Mouse (Mus musculus) ES-Bruce4 (cell line): Measurements from ENCODE around the gene Slc47a2. TPM values are rescaled to one million over a fixed set of nuclear protein-coding genes. Genes with fewer than 3 reads are reported as not detected.

Experiments used
- H3K27ac ChIP-seq: 2 replicates; pipeline ENCODE4 v1.5.1; 2012; ENCODE audit warnings: low read length, inconsistent platforms; ENCODE audit not compliant: insufficient read depth
- H3K27me3 ChIP-seq: 2 replicates; pipeline ENCODE4 v1.6.1; 2012; ENCODE audit warnings: mild to moderate bottlenecking, low read length, inconsistent platforms; ENCODE audit not compliant: control insufficient read depth, poor library complexity, insufficient read depth, severe bottlenecking
- H3K36me3 ChIP-seq: 2 replicates; pipeline ENCODE4 v1.6.1; 2012; ENCODE audit warnings: inconsistent platforms, mild to moderate bottlenecking, low read length, moderate library complexity; ENCODE audit not compliant: control insufficient read depth, poor library complexity, insufficient read depth, severe bottlenecking
- H3K4me1 ChIP-seq: one replicate; pipeline ENCODE4 v1.8.1; 2011; ENCODE audit warnings: low read length; ENCODE audit not compliant: control insufficient read depth, insufficient read depth
- H3K4me3 ChIP-seq: 2 replicates; pipeline ENCODE4 v1.5.1; 2011; ENCODE audit warnings: low read depth, mild to moderate bottlenecking, low read length
- H3K9ac ChIP-seq: 2 replicates; pipeline ENCODE4 v1.6.1; 2012; ENCODE audit warnings: low read depth, mild to moderate bottlenecking, inconsistent platforms; ENCODE audit not compliant: poor library complexity, severe bottlenecking
- H3K9me3 ChIP-seq: replicated peaks from 2 replicates; pipeline ENCODE4 v1.6.1; 2012; ENCODE audit warnings: mild to moderate bottlenecking, low read length, inconsistent platforms; ENCODE audit not compliant: control insufficient read depth, poor library complexity, insufficient read depth, severe bottlenecking
- CTCF ChIP-seq: IDR thresholded peaks from one replicate; pipeline ENCODE4 v1.8.1; 2011; ENCODE audit warnings: low read depth, low read length
- EP300 ChIP-seq: IDR thresholded peaks from 2 replicates; pipeline ENCODE4 v1.6.1; 2011; ENCODE audit warnings: low read depth, low read length; ENCODE audit not compliant: insufficient read depth
- POLR2A ChIP-seq: IDR thresholded peaks from one replicate; pipeline ENCODE4 v1.8.1; 2011; ENCODE audit warnings: low read length; ENCODE audit not compliant: insufficient read depth
- polyA plus RNA-seq: library from polyadenylated mRNA; stranded (reverse); fragments of >200 nt; gene quantifications from 2 replicates; pipeline ENCODE4 v1.2.4, GENCODE M21; 2011; ENCODE audit warnings: low read depth; ENCODE audit not compliant: missing spikeins, insufficient read depth, insufficient read length

Gene Slc47a2
- not detected in 2 replicates for polyA plus RNA-seq

DNA sequence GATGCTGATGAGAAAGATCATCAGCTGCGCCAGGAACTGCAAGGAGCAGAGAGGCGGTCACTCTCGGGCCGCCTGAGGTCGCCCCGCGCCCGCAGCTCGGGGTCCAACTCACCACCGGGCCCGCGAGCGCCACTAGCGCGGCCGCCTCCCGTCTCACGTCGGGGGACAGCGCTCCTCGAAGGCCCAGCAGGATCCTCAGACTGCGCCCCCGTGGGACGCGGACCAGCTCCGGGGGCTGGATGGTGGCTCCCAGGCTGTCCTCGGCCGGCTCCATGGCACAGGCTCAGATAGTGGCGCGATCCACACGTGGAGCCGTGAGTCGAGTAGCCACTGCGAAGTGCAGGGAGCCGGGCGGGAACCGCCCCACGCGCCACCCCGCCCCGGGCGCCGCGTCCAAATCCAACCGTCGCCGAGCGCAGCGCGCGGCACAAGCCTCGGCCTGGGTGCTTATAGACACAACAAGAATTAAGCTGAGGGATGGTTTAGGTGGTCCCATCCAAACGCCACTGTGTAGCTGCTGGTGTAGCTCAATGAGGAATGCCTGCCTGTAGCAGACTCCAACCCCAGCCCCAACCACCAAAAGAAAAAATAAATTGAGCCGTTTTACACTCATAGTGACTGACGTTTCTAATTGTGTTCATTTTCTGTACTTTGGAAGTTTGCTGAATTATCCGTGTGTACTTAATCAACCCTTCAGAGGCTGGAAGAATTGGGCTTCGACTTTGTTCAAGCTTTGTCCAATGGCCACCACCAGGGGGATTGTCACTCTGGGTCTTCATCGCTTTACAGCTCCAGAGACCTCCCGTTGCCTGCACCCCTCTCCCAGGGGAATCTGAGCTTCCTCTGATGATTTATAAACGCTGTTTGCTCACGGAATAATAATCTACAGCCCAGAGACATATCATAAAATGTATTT lies at the start of gene Slc47a2:
TSS of gene Slc47a2 (minus strand) at position 356 of the 916 bp plus-strand sequence.
- TF ChIP-seq CTCF, result peak; percentile 11
- no peak for TF ChIP-seq POLR2A
- Histone ChIP-seq H3K4me1 (no peaks in the 10 kb centered on the region), H3K27ac (no peak within 1 kb of the TSS), H3K9ac (peak within 1 kb of the TSS; percentile 70; the same call in 1 of the 2 replicates), H3K4me3 (peak within 1 kb of the TSS; percentile 35), H3K27me3 (peaks cover 6% of the 10 kb centered on the region; the same call in 1 of the 2 replicates), H3K36me3 (no peaks in the 10 kb centered on the region), H3K9me3 (no peaks in the 10 kb centered on the region)

DNA sequence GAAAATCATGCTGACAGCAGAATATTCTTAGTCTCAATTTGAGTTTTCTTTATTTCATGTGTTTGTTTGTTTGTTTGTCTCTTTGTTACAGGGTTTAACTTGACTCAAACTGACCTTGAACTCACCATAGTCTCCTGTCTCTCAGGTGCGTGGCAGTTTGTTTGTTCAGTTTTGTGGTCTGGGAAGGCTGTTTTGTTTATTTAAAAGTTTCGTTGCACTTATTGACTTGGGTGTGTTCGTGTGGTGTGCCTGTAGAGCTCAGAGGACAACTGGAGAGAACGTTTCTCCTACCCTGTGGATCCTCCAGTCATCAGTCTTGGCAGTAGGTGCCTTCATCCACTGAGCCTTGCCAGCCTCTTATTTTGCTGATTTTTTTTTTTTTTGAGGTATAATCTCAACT lies 46.3 kb upstream of the Slc47a2 start:
- Histone ChIP-seq H3K4me3 (no peak overlapping the region), H3K27me3 (no peaks in the 10 kb centered on the region), H3K27ac (no peak overlapping the region), H3K9me3 (peaks cover 17% of the 10 kb centered on the region), H3K36me3 (no peaks in the 10 kb centered on the region), H3K9ac (no peak overlapping the region), H3K4me1 (no peaks in the 10 kb centered on the region)
- no peak for TF ChIP-seq EP300
- no peak for TF ChIP-seq CTCF
- no peak for TF ChIP-seq POLR2A

DNA sequence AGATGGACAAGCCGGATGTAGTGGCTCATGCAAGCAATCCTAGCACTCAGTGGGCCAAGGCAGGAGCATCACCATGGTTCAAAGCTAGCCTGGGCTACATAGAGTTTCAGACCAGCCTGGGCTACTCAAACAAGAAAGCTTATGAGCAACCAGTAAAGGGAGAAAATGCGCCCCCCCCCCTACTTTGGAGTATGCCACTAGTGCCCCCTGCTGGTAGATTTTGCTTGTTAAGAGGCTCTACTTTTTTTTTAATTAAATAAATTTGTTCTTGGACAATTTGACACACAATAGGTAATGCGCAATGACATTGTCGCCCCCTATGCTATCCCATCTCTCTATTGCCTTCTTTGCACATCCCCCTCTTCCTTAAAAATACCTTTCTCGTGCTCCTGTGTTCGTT lies 45.4 kb upstream of the Slc47a2 start:
- Histone ChIP-seq H3K27ac (no peak overlapping the region), H3K4me3 (no peak overlapping the region), H3K9me3 (peaks cover 17% of the 10 kb centered on the region), H3K4me1 (no peaks in the 10 kb centered on the region), H3K27me3 (no peaks in the 10 kb centered on the region), H3K9ac (no peak overlapping the region), H3K36me3 (no peaks in the 10 kb centered on the region)
- TF ChIP-seq POLR2A (no peak), EP300 (no peak), CTCF (peak; percentile 18)

DNA sequence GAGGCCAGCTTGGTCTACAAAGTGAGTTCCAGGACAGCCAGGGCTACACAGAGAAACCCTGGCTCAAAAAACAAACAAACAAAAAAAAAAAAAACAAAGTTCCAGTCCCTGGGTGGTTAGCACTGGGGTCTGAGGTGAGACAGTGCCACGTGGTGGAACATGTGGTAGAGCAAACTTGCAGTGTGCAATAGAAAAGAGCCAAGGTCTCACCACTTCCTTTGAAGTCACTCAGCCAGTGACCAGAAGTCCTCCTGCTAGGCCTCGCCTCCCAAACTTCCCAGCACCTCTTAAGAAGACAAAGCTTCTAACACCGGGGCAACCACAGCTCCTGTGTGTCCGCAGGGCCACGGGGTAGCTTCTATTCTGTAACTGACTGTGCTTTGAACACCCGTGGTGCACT lies 44.6 kb upstream of the Slc47a2 start:
- H3K27me3 ChIP-seq, result no peaks in the 10 kb centered on the region
- TF ChIP-seq CTCF, result no peak
- no peak for TF ChIP-seq EP300
- TF ChIP-seq POLR2A, result no peak
- H3K9ac ChIP-seq, result no peak overlapping the region
- H3K4me3 ChIP-seq, result no peak overlapping the region
- H3K36me3 ChIP-seq, result no peaks in the 10 kb centered on the region
- peaks cover 14% of the 10 kb centered on the region for H3K9me3 ChIP-seq
- H3K27ac ChIP-seq, result no peak overlapping the region
- no peaks in the 10 kb centered on the region for H3K4me1 ChIP-seq

DNA sequence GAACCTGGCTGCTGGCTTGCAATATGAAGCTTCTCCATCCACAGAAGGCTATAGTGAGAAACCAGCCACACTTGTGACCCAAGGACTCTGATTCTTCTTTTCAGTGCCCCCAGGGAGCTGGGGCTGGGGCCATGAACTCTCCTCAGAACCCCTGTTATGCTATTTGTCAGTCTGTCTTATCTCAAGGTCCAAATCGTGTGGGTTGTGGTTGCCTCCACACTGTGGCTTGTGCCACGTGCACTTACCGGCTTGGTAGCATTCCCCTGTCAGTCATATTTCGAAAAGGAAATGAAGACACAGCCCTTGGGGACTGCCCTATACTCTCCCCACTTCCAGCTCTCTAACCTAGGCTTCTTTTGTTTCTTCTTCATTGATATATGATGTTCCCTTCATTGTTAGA lies 43.1 kb upstream of the Slc47a2 start:
- Histone ChIP-seq H3K4me1 (no peaks in the 10 kb centered on the region), H3K27me3 (no peaks in the 10 kb centered on the region)

DNA sequence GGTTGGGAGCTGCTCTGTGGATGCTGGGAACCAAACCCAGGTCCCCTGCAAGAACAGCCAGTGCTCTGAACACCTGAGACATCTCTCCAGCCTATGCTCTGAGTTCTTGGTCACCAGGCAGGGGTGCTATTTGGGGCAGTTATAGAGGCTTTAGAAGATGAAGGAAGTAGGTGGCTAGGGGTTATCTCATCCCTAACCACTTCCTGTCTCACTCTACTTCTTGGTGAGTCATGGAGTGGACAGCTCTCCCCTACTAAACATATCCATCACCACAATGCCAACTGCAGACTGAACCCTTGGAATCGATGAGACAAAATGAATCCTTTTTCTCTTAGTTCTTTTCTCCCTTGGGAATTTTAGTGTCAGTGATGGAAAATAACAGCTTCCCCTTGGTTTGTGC lies 38.6 kb upstream of the Slc47a2 start:
- H3K36me3 ChIP-seq, result no peaks in the 10 kb centered on the region

More for the DNA sequence above, 43.1 kb upstream of the Slc47a2 start:
- Histone ChIP-seq H3K36me3 (no peaks in the 10 kb centered on the region), H3K27ac (no peak overlapping the region), H3K9me3 (peaks cover 4% of the 10 kb centered on the region), H3K4me3 (no peak overlapping the region), H3K9ac (no peak overlapping the region)
- TF ChIP-seq POLR2A, result no peak
- no peak for TF ChIP-seq CTCF
- no peak for TF ChIP-seq EP300

More for the DNA sequence above, 38.6 kb upstream of the Slc47a2 start:
- no peaks in the 10 kb centered on the region; the same call in 1 of the 2 replicates for H3K27me3 ChIP-seq
- H3K9ac ChIP-seq, result no peak overlapping the region
- H3K27ac ChIP-seq, result no peak overlapping the region
- H3K9me3 ChIP-seq, result no peaks in the 10 kb centered on the region
- no peak for TF ChIP-seq EP300
- no peak for TF ChIP-seq CTCF
- no peak for TF ChIP-seq POLR2A
- H3K4me3 ChIP-seq, result no peak overlapping the region
- no peaks in the 10 kb centered on the region for H3K4me1 ChIP-seq
